Comparison of ENCODE assay signal across 12 mouse cellular contexts in the genomic region with DNA sequence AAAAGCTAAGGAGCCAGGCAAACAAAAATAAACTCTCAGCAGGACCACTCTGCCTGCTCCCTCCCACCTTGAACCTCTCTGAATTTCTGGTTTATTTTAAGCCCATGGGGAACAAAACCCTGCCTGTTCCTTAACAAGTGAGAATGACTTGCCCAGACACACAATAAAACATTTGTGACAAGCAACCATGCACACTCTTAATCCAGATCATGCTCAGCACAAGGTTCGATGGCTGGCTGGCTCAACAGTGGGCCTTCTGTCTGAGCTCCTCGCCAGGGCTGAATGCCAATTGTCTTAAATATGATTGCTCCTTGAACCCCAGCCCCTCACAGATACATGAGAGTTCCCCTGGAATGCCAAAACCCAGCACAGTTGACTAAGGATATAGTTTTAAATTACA.
A peak's percentile ranks its signal among the peaks of the same experiment; 100 is the strongest.
DNase-seq lines count a peak whose midpoint lies in the region; ATAC-seq and TF ChIP-seq lines count a peak whose summit lies in the region.
"Had no signal": no experiment of that assay in that cellular context is flagged by ENCODE, and none has a peak within 500 bp of the region (broad histone marks: within the 10 kb centered on the region; RNA-seq: fewer than 3 reads in every experiment).

No protein-coding gene starts in this region.

- H3K36me3 ChIP-seq in lung, embryonic 14.5 days (ENCODE audit: insufficient read depth) = no peaks in the 10 kb centered on the region
- H3K36me3 ChIP-seq in limb, embryonic 11.5 days (ENCODE audit: control insufficient read depth, insufficient read depth, low read length) = no peaks in the 10 kb centered on the region
- H3K36me3 ChIP-seq in liver, embryonic 11.5 days (ENCODE audit: control insufficient read depth, insufficient read depth, low read length) = no peaks in the 10 kb centered on the region

- H3K9me3 ChIP-seq in lung, embryonic 14.5 days (ENCODE audit: low read depth, low read length) = no peaks in the 10 kb centered on the region
- H3K9me3 ChIP-seq in limb, embryonic 11.5 days (ENCODE audit: control insufficient read depth, low read length) = no peaks in the 10 kb centered on the region
- H3K9me3 ChIP-seq in liver, embryonic 11.5 days (ENCODE audit: control insufficient read depth, low read length) = no peaks in the 10 kb centered on the region
- H3K9me3 ChIP-seq: megakaryocyte, embryonic 14.5 days had no signal

- H3K4me2 ChIP-seq in lung, embryonic 14.5 days = no peak overlapping the region
- H3K4me2 ChIP-seq in limb, embryonic 11.5 days (ENCODE audit: low read depth, severe bottlenecking) = no peak overlapping the region
- H3K4me2 ChIP-seq in liver, embryonic 11.5 days = no peak overlapping the region

- peak; percentile 52; the same call in 1 of the 2 replicates for ATAC-seq in lung, embryonic 14.5 days (ENCODE audit: insufficient read depth)
- ATAC-seq in limb, embryonic 11.5 days (ENCODE audit: insufficient number of reproducible peaks, low FRiP score, low TSS enrichment, low read depth) = peak; percentile 87
- no peak for ATAC-seq in liver, embryonic 11.5 days (replicated peaks; ENCODE audit: low FRiP score)

- H3K27ac ChIP-seq in lung, embryonic 14.5 days (ENCODE audit: low read depth) = no peak overlapping the region
- no peak overlapping the region for H3K27ac ChIP-seq in limb, embryonic 11.5 days (replicated peaks; ENCODE audit: low read depth, low read length)
- H3K27ac ChIP-seq in liver, embryonic 11.5 days (ENCODE audit: low read depth, low read length) = no peak overlapping the region
- H3K27ac ChIP-seq: layer of hippocampus, adult 2 months; liver, embryonic 14.5 days had no signal

- TF ChIP-seq CTCF in lung, embryonic 14.5 days (IDR thresholded peaks at IDR 0.05; ENCODE audit: low read depth) = no peak

- H3K9ac ChIP-seq in lung, embryonic 14.5 days = no peak overlapping the region
- H3K9ac ChIP-seq in limb, embryonic 11.5 days (ENCODE audit: low read length) = no peak overlapping the region
- no peak overlapping the region for H3K9ac ChIP-seq in liver, embryonic 11.5 days (ENCODE audit: low read depth, low read length)
- H3K9ac ChIP-seq: liver, embryonic 14.5 days had no signal

- H3K4me3 ChIP-seq in lung, embryonic 14.5 days (ENCODE audit: low read depth, low read length) = no peak overlapping the region
- H3K4me3 ChIP-seq in limb, embryonic 11.5 days (ENCODE audit: low read depth, low read length) = no peak overlapping the region
- no peak overlapping the region for H3K4me3 ChIP-seq in liver, embryonic 11.5 days (ENCODE audit: low read depth, low read length)
- H3K4me3 ChIP-seq: layer of hippocampus, adult 2 months; megakaryocyte, embryonic 14.5 days had no signal

- no peaks in the 10 kb centered on the region for H3K27me3 ChIP-seq in lung, embryonic 14.5 days (ENCODE audit: insufficient read depth, low read length)
- no peaks in the 10 kb centered on the region for H3K27me3 ChIP-seq in limb, embryonic 11.5 days (ENCODE audit: control insufficient read depth, insufficient read depth, low read length)
- no peaks in the 10 kb centered on the region for H3K27me3 ChIP-seq in liver, embryonic 11.5 days (replicated peaks; ENCODE audit: control insufficient read depth, insufficient read depth, low read length)
- H3K27me3 ChIP-seq: megakaryocyte, embryonic 14.5 days had no signal

- no peaks in the 10 kb centered on the region; the same call in 1 of the 2 replicates for H3K4me1 ChIP-seq in lung, embryonic 14.5 days (ENCODE audit: insufficient read depth)
- H3K4me1 ChIP-seq in limb, embryonic 11.5 days (ENCODE audit: control insufficient read depth, insufficient read depth, low read length) = 0 out of 2 replicates have a peak, but pooled peaks cover 6% of the 10 kb centered on the region
- no peaks in the 10 kb centered on the region for H3K4me1 ChIP-seq in liver, embryonic 11.5 days (replicated peaks; ENCODE audit: control insufficient read depth, insufficient read depth, low read length)
- H3K4me1 ChIP-seq: megakaryocyte, embryonic 14.5 days had no signal

- 19% methylated on average over 2 of the region's 2 CpGs for WGBS in lung, embryonic 14.5 days
- 18% methylated on average over 2 of the region's 2 CpGs for WGBS in limb, embryonic 11.5 days
- WGBS in liver, embryonic 11.5 days = 54% methylated on average over 2 of the region's 2 CpGs

- peak; percentile 61 to 66 for DNase-seq in cerebellum, postnatal 10 days
- no peak for DNase-seq in cerebellum, postnatal 36 days
- peak; percentile 68 for DNase-seq in lung, embryonic 14.5 days
- DNase-seq in lung, postnatal 10 days = no peak
- DNase-seq in fibroblast of lung, adult 2 months (ENCODE audit: low read depth) = peak; percentile 22
- peak; percentile 66 for DNase-seq in limb, embryonic 11.5 days (ENCODE audit: low spot score)
- no peak for DNase-seq in liver, embryonic 11.5 days (ENCODE audit: low spot score)
- no peak for DNase-seq in gastrocnemius, postnatal 10 days
- DNase-seq: thymus, postnatal 25 days had no signal

Comparison
In these comparisons a context has a peak if more than half of its experiments do, and no peak if none do; other contexts are left out.
1. DNase-seq: peak in cerebellum, postnatal 10 days (2 of 2), lung, embryonic 14.5 days (single experiment), fibroblast of lung, adult 2 months (single experiment) and limb, embryonic 11.5 days (single experiment); none in cerebellum, postnatal 36 days (0 of 2), lung, postnatal 10 days (single experiment), liver, embryonic 11.5 days (single experiment) and gastrocnemius, postnatal 10 days (single experiment).